Mouse (Mus musculus): Measurements from ENCODE around the gene Prkag3. TPM values are rescaled to one million over a fixed set of nuclear protein-coding genes. Genes with fewer than 3 reads are reported as not detected.
A peak's percentile ranks its signal among the peaks of the same experiment; 100 is the strongest.

Prkag3 gene
- total RNA-seq, 1 experiment: 0.04 TPM

DNA sequence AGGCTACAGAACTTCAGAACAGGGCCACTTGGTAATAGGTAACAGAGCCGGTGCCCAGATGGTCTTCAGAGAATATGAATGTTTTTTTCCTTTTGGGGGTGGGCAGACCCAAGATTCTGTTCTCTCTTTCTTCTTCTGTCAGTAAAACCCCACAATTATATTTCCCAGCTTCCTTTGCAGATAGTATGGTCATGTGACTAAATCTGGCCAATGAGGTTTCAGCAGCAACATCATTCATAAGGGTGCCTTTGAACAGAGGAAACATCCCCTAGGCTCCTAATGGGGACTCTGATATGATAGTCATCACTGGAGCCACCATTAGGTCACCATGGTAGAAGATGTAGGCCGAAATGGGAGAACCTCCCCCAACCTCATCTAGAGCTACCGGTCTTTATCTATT, 3.8 kb upstream of the Prkag3 start:
- Histone ChIP-seq H3K27ac (ENCODE audit: insufficient read depth, low read depth, low read length, poor library complexity, severe bottlenecking) (no peak overlapping the region), H3K36me3 (ENCODE audit: control insufficient read depth, insufficient read depth, low read length, poor library complexity, severe bottlenecking) (no peaks in the 10 kb centered on the region), H3K4me1 (ENCODE audit: control insufficient read depth in 2 of 2, insufficient read depth in 2 of 2, low read length in 2 of 2, poor library complexity in 1 of 2) (peaks cover 0 to 9% of the 10 kb centered on the region in 2 experiments; a peak in 1 of 4 replicates), H3K4me3 (ENCODE audit: insufficient read depth in 1 of 2, low read depth in 1 of 2, low read length in 2 of 2, poor library complexity in 1 of 2, severe bottlenecking in 1 of 2) (no peak overlapping the region), H3K9ac (ENCODE audit: insufficient read depth, low read depth, low read length, poor library complexity, severe bottlenecking) (no peak overlapping the region), H3K9me3 (ENCODE audit: control insufficient read depth, insufficient read depth, low read depth, low read length) (no peaks in the 10 kb centered on the region)
- TF ChIP-seq CHD2 (IDR thresholded peaks at IDR 0.05; ENCODE audit: low read depth, low read length): no peak
- no peak for TF ChIP-seq ZNF384 (IDR thresholded peaks at IDR 0.05; ENCODE audit: low read depth, low read length)
- no peak for TF ChIP-seq HCFC1 (IDR thresholded peaks at IDR 0.05; ENCODE audit: borderline replicate concordance, insufficient read depth, low read length)
- no peak for TF ChIP-seq MAFK (IDR thresholded peaks at IDR 0.05; ENCODE audit: insufficient read depth, low read depth, low read length)
- TF ChIP-seq ZC3H11A (IDR thresholded peaks at IDR 0.05; ENCODE audit: borderline replicate concordance, low read depth, low read length): no peak
- in situ Hi-C loops (cut with MboI; ENCODE audit: low sequenced_read_pairs in 2 of 2, unreplicated experiment in 2 of 2): no loop called here
- no peak for DNase-seq (ENCODE audit: low read depth, low spot score)

DNA sequence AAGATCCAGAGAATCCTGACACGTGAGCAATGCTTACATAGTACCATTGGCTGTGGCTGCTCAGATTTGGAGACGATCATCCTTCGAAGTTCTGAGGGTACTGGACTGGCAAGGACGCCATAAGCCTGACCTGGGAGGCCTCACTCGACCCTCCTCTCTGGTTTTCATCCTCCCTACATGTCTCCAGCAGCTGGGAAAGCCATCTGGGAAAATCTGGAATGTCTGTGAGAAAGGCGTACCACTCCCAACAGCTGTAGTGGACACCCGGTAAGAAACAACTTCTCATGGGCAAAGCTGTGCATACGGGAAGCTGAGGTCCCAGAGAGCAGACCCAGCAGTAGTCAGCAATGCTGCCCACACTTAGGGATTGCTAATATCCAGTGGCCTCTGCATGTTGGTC, 3.1 kb upstream of the Prkag3 start:
- TF ChIP-seq MAFK (IDR thresholded peaks at IDR 0.05; ENCODE audit: insufficient read depth, low read depth, low read length) (no peak), ZNF384 (IDR thresholded peaks at IDR 0.05; ENCODE audit: low read depth, low read length) (no peak), HCFC1 (IDR thresholded peaks at IDR 0.05; ENCODE audit: borderline replicate concordance, insufficient read depth, low read length) (no peak), CHD2 (IDR thresholded peaks at IDR 0.05; ENCODE audit: low read depth, low read length) (no peak), ZC3H11A (IDR thresholded peaks at IDR 0.05; ENCODE audit: borderline replicate concordance, low read depth, low read length) (no peak)
- Histone ChIP-seq H3K9me3 (ENCODE audit: control insufficient read depth, insufficient read depth, low read depth, low read length) (no peaks in the 10 kb centered on the region), H3K9ac (ENCODE audit: insufficient read depth, low read depth, low read length, poor library complexity, severe bottlenecking) (no peak overlapping the region), H3K4me3 (ENCODE audit: insufficient read depth in 1 of 2, low read depth in 1 of 2, low read length in 2 of 2, poor library complexity in 1 of 2, severe bottlenecking in 1 of 2) (no peak overlapping the region), H3K27ac (ENCODE audit: insufficient read depth, low read depth, low read length, poor library complexity, severe bottlenecking) (no peak overlapping the region), H3K36me3 (ENCODE audit: control insufficient read depth, insufficient read depth, low read length, poor library complexity, severe bottlenecking) (no peaks in the 10 kb centered on the region), H3K4me1 (ENCODE audit: control insufficient read depth in 2 of 2, insufficient read depth in 2 of 2, low read length in 2 of 2, poor library complexity in 1 of 2) (peaks cover 0 to 13% of the 10 kb centered on the region in 2 experiments; a peak in 1 of 4 replicates)
- DNase-seq (ENCODE audit: low read depth, low spot score): no peak
- in situ Hi-C loops (cut with MboI; ENCODE audit: low sequenced_read_pairs in 2 of 2, unreplicated experiment in 2 of 2): no loop called here

DNA sequence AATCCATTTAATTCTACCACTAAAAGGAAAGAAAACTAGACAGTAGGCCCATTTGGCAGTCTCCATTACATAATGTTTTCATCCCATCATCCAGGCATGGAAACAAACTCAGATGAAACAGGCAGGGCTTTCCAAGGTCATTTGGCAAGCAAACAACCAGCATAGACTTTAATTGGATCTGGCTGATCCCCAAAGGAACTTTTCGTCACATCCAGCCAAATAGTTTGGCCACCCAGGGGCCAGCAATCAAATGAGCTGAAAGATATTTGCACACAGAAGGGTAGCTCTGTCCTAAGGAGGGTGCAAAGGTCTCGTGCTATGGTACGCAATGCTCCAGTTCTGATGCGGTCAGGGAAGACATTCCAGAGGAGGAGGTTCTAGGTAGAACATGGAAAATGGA, 1.7 kb upstream of the Prkag3 start:
- in situ Hi-C loops (cut with MboI; ENCODE audit: low sequenced_read_pairs in 2 of 2, unreplicated experiment in 2 of 2): no loop called here
- no peaks in the 10 kb centered on the region for H3K9me3 ChIP-seq (ENCODE audit: control insufficient read depth, insufficient read depth, low read depth, low read length)
- H3K36me3 ChIP-seq (ENCODE audit: control insufficient read depth, insufficient read depth, low read length, poor library complexity, severe bottlenecking): no peaks in the 10 kb centered on the region
- H3K4me1 ChIP-seq (ENCODE audit: control insufficient read depth in 2 of 2, insufficient read depth in 2 of 2, low read length in 2 of 2, poor library complexity in 1 of 2): peaks cover 0 to 13% of the 10 kb centered on the region in 2 experiments; a peak in 1 of 4 replicates
- TF ChIP-seq ZC3H11A (IDR thresholded peaks at IDR 0.05; ENCODE audit: borderline replicate concordance, low read depth, low read length) (no peak), HCFC1 (IDR thresholded peaks at IDR 0.05; ENCODE audit: borderline replicate concordance, insufficient read depth, low read length) (no peak), MAFK (IDR thresholded peaks at IDR 0.05; ENCODE audit: insufficient read depth, low read depth, low read length) (no peak), ZNF384 (IDR thresholded peaks at IDR 0.05; ENCODE audit: low read depth, low read length) (no peak)
- no peak for DNase-seq (ENCODE audit: low read depth, low spot score)
- no peak overlapping the region for H3K27ac ChIP-seq (ENCODE audit: insufficient read depth, low read depth, low read length, poor library complexity, severe bottlenecking)
- no peak overlapping the region for H3K9ac ChIP-seq (ENCODE audit: insufficient read depth, low read depth, low read length, poor library complexity, severe bottlenecking)
- H3K4me3 ChIP-seq (ENCODE audit: insufficient read depth in 1 of 2, low read depth in 1 of 2, low read length in 2 of 2, poor library complexity in 1 of 2, severe bottlenecking in 1 of 2): no peak overlapping the region

DNA sequence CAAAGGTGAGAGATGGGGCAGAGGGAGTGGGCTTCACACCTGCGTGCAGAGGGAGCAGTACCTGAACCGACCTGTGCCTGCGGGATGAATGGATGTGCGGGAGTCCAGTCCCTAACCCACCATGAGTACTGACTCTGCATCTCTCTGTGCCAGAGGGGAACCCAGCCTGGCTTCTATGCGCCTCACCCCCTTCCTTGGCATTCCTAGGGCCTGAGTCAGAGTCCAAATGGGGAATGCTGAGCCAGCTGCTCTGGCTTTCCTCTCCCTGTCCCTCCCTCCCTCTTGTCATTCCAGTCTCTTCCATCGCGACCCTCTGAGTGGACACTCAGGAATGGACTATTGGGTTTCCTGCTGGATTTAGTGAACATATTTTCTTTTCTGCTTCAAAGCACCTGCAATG, 280 bp upstream of the Prkag3 start:
- H3K4me3 ChIP-seq (ENCODE audit: insufficient read depth in 1 of 2, low read depth in 1 of 2, low read length in 2 of 2, poor library complexity in 1 of 2, severe bottlenecking in 1 of 2): no peak overlapping the region

DNA sequence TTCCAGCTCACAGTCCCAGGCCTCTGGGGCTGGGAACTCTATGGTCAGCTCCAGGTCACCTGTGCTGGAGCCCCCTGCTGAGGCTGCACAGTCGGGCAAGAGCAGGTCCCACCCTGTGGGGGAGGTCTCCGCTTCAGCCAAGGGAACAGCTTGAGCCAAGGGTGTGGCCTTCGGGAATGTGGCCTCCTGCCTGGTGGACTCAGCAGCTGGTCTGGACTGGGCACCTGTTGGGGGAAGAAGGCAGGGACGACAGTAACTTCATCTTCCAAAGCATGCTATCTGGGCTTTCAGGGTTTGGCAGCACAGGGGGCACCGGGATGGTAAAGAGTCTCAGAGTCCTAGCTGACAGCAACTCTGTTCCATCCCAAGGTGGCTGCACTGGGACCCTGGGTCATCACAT, 1.7 kb downstream of the Prkag3 start:
- no peak for TF ChIP-seq ZC3H11A (IDR thresholded peaks at IDR 0.05; ENCODE audit: borderline replicate concordance, low read depth, low read length)

More for the DNA sequence above, 280 bp upstream of the Prkag3 start:
- Histone ChIP-seq H3K9ac (ENCODE audit: insufficient read depth, low read depth, low read length, poor library complexity, severe bottlenecking) (no peak overlapping the region), H3K36me3 (ENCODE audit: control insufficient read depth, insufficient read depth, low read length, poor library complexity, severe bottlenecking) (no peaks in the 10 kb centered on the region), H3K27ac (ENCODE audit: insufficient read depth, low read depth, low read length, poor library complexity, severe bottlenecking) (no peak overlapping the region), H3K9me3 (ENCODE audit: control insufficient read depth, insufficient read depth, low read depth, low read length) (no peaks in the 10 kb centered on the region), H3K4me1 (ENCODE audit: control insufficient read depth in 2 of 2, insufficient read depth in 2 of 2, low read length in 2 of 2, poor library complexity in 1 of 2) (peaks cover 0 to 11% of the 10 kb centered on the region in 2 experiments; a peak in 1 of 4 replicates)
- in situ Hi-C loops (cut with MboI; ENCODE audit: low sequenced_read_pairs in 2 of 2, unreplicated experiment in 2 of 2): no loop called here
- no peak for DNase-seq (ENCODE audit: low read depth, low spot score)
- peak; percentile 60; the same call in 1 of the 2 replicates for TF ChIP-seq MAFK (IDR thresholded peaks at IDR 0.05; ENCODE audit: insufficient read depth, low read depth, low read length)
- TF ChIP-seq HCFC1 (IDR thresholded peaks at IDR 0.05; ENCODE audit: borderline replicate concordance, insufficient read depth, low read length): no peak

More for the DNA sequence above, 1.7 kb downstream of the Prkag3 start:
- Histone ChIP-seq H3K9me3 (ENCODE audit: control insufficient read depth, insufficient read depth, low read depth, low read length) (no peaks in the 10 kb centered on the region), H3K4me1 (ENCODE audit: control insufficient read depth in 2 of 2, insufficient read depth in 2 of 2, low read length in 2 of 2, poor library complexity in 1 of 2) (peaks cover 0 to 8% of the 10 kb centered on the region in 2 experiments; a peak in 1 of 4 replicates), H3K4me3 (ENCODE audit: insufficient read depth in 1 of 2, low read depth in 1 of 2, low read length in 2 of 2, poor library complexity in 1 of 2, severe bottlenecking in 1 of 2) (no peak overlapping the region), H3K9ac (ENCODE audit: insufficient read depth, low read depth, low read length, poor library complexity, severe bottlenecking) (no peak overlapping the region), H3K36me3 (ENCODE audit: control insufficient read depth, insufficient read depth, low read length, poor library complexity, severe bottlenecking) (no peaks in the 10 kb centered on the region), H3K27ac (ENCODE audit: insufficient read depth, low read depth, low read length, poor library complexity, severe bottlenecking) (no peak overlapping the region)
- in situ Hi-C loops (cut with MboI; ENCODE audit: low sequenced_read_pairs in 2 of 2, unreplicated experiment in 2 of 2): no loop called here
- DNase-seq (ENCODE audit: low read depth, low spot score): no peak
